Mouse (Mus musculus): ENCODE results near the gene Grk5.
"Not testable (repeated sequence)": the region's sequence is repeated elsewhere in the genome, so short reads cannot be mapped to it uniquely, and the experiment has no call there.

Grk5 gene

GRCm38 (mm10) chr19:60889714-60890315, at the start of gene Grk5:
Gene Grk5 (plus strand): TSS chr19:60889749.
- DNase-seq (ENCODE audit: low spot score in 2 of 2), result peak; percentile 89 to 90

- no peak for DNase-seq (ENCODE audit: low spot score in 2 of 2)
These were observed 46.2 kb upstream of the Grk5 start for GRCm38 (mm10) chr19:60843324-60843723.

GRCm38 (mm10) chr19:60845731-60846130, 43.8 kb upstream of the Grk5 start:
- DNase-seq (ENCODE audit: low spot score in 2 of 2), result no peak

- DNase-seq (ENCODE audit: low spot score in 2 of 2), result peak; percentile 89 to 94
These were observed 28.5 kb upstream of the Grk5 start, which contains the start of gene Sfxn4 for GRCm38 (mm10) chr19:60860868-60861700. Gene Sfxn4 (minus strand): TSS chr19:60861479.

- not testable (repeated sequence) for DNase-seq (ENCODE audit: low spot score in 2 of 2)
These were observed 23.4 kb upstream of the Grk5 start for GRCm38 (mm10) chr19:60866169-60866568.

- no peak for DNase-seq (ENCODE audit: low spot score in 2 of 2)
These were observed 19.1 kb upstream of the Grk5 start for GRCm38 (mm10) chr19:60870489-60870888.

- no peak for DNase-seq (ENCODE audit: low spot score in 2 of 2)
These were observed 18.2 kb upstream of the Grk5 start for GRCm38 (mm10) chr19:60871366-60871765.

- no peak for DNase-seq (ENCODE audit: low spot score in 2 of 2)
These were observed 17.3 kb upstream of the Grk5 start for GRCm38 (mm10) chr19:60872272-60872671.

GRCm38 (mm10) chr19:60873501-60873900, 16.0 kb upstream of the Grk5 start:
- DNase-seq (ENCODE audit: low spot score in 2 of 2), result peak in 1 of 2 experiments; percentile 36

- DNase-seq (ENCODE audit: low spot score in 2 of 2), result peak; percentile 89 to 93
These were observed 15.4 kb upstream of the Grk5 start, which contains the start of gene Prdx3 for GRCm38 (mm10) chr19:60874064-60874694. Gene Prdx3 (minus strand): TSS chr19:60874556.

GRCm38 (mm10) chr19:60883129-60883528, 6.4 kb upstream of the Grk5 start:
- DNase-seq (ENCODE audit: low spot score in 2 of 2), result peak; percentile 20 to 30

GRCm38 (mm10) chr19:60887637-60888036, 1.9 kb upstream of the Grk5 start:
- no peak for DNase-seq (ENCODE audit: low spot score in 2 of 2)

GRCm38 (mm10) chr19:60889101-60889713, 342 bp upstream of the Grk5 start:
- DNase-seq (ENCODE audit: low spot score in 2 of 2), result peak in 1 of 2 experiments; percentile 14

- peak in 1 of 2 experiments; percentile 48 for DNase-seq (ENCODE audit: low spot score in 2 of 2)
These were observed 1.0 kb downstream of the Grk5 start for GRCm38 (mm10) chr19:60890391-60891122.

- DNase-seq (ENCODE audit: low spot score in 2 of 2), result no peak
These were observed 1.5 kb downstream of the Grk5 start for GRCm38 (mm10) chr19:60891123-60891470.

GRCm38 (mm10) chr19:60891934-60892547, 2.5 kb downstream of the Grk5 start:
- DNase-seq (ENCODE audit: low spot score in 2 of 2), result peak in 1 of 2 experiments; percentile 20

GRCm38 (mm10) chr19:60895251-60895880, 5.8 kb downstream of the Grk5 start:
- no peak for DNase-seq (ENCODE audit: low spot score in 2 of 2)

- DNase-seq (ENCODE audit: low spot score in 2 of 2), result no peak
These were observed 13.6 kb downstream of the Grk5 start for GRCm38 (mm10) chr19:60903139-60903538.

- no peak for DNase-seq (ENCODE audit: low spot score in 2 of 2)
These were observed 14.4 kb downstream of the Grk5 start for GRCm38 (mm10) chr19:60903971-60904370.

GRCm38 (mm10) chr19:60905477-60905876, 15.9 kb downstream of the Grk5 start:
- no peak for DNase-seq (ENCODE audit: low spot score in 2 of 2)
